Mouse (Mus musculus) forebrain, embryonic 11.5 days (tissue): ENCODE results near the gene Def6. TPM values are rescaled to one million over a fixed set of nuclear protein-coding genes. Genes with fewer than 3 reads are reported as not detected.
"Not testable (repeated sequence)": the region's sequence is repeated elsewhere in the genome, so short reads cannot be mapped to it uniquely, and the experiment has no call there.

Experiments
- ATAC-seq: fragments of 200-750 bp; cut with Nextera tagmentation; replicated peaks from 2 replicates; pipeline ENCODE4 v1.8.0; 2017; ENCODE audit warnings: moderate TSS enrichment; ENCODE audit not compliant: low FRiP score
- DNase-seq: peaks from one replicate; pipeline ENCODE4 v3.0.0-alpha.2; 2017; ENCODE audit warnings: low spot score
- H3K27ac ChIP-seq: fragments of 300-500 bp; sonication (generic); 2 replicates; pipeline ENCODE4 v1.5.1; 2014; ENCODE audit warnings: low read depth, low read length
- H3K27me3 ChIP-seq: fragments of 300-500 bp; sonication (generic); 2 replicates; pipeline ENCODE4 v1.6.1; 2014; ENCODE audit warnings: mild to moderate bottlenecking, low read length, mixed read lengths; ENCODE audit not compliant: control insufficient read depth, insufficient read depth
- H3K36me3 ChIP-seq: fragments of 300-500 bp; sonication (generic); 2 replicates; pipeline ENCODE4 v1.6.1; 2014; ENCODE audit warnings: mild to moderate bottlenecking, low read length, moderate library complexity, mixed read lengths; ENCODE audit not compliant: control insufficient read depth, insufficient read depth
- H3K4me1 ChIP-seq: fragments of 300-500 bp; sonication (generic); replicated peaks from 2 replicates; pipeline ENCODE4 v1.6.1; 2014; ENCODE audit warnings: low read length, mixed read lengths; ENCODE audit not compliant: control insufficient read depth, insufficient read depth
- H3K4me2 ChIP-seq: fragments of 300-500 bp; sonication (generic); 2 replicates; pipeline ENCODE4 v1.6.1; 2014; ENCODE audit warnings: low read depth, mild to moderate bottlenecking, low read length, moderate library complexity, mixed read lengths; ENCODE audit not compliant: severe bottlenecking
- H3K4me3 ChIP-seq: fragments of 300-500 bp; sonication (generic); 2 replicates; pipeline ENCODE4 v1.5.1; 2014; ENCODE audit warnings: low read depth, low read length
- H3K9ac ChIP-seq: fragments of 300-500 bp; sonication (generic); 2 replicates; pipeline ENCODE4 v1.6.1; 2014; ENCODE audit warnings: low read length
- H3K9me3 ChIP-seq: fragments of 300-500 bp; sonication (generic); 2 replicates; pipeline ENCODE4 v1.6.1; 2016; ENCODE audit warnings: low read length, mixed read lengths; ENCODE audit not compliant: control insufficient read depth
- WGBS: fragments of 180-500 bp; shearing (Covaris S2); extraction: QIAGEN DNeasy Blood & Tissue Kit; methylation state at CpG from one replicate; pipeline ENCODE4 v1.1.7; 2014; 5-methylcytosine and 5-hydroxymethylcytosine counted together
- polyA plus RNA-seq: library from polyadenylated mRNA; unstranded; fragments of >200 nt; fragmentation: Nextera tagmentation; extraction: Ambion mirVana; gene quantifications from 2 replicates; pipeline ENCODE4 v1.2.1, GENCODE M21; 2014

Gene Def6
- polyA plus RNA-seq, 1 experiment from 2014 or later, result 2.2 TPM

GRCm38 (mm10) chr17:28213236-28213635 is 5.7 kb downstream of the Def6 start:
- no peaks in the 10 kb centered on the region for H3K9me3 ChIP-seq
- DNase-seq (no peak), ATAC-seq (no peak)
- no peaks in the 10 kb centered on the region for H3K27me3 ChIP-seq
- H3K9ac ChIP-seq, result no peak overlapping the region
- no peak overlapping the region for H3K4me3 ChIP-seq
- no peak overlapping the region for H3K4me2 ChIP-seq
- no peak overlapping the region for H3K27ac ChIP-seq
- 0 out of 2 replicates have a peak, but pooled peaks cover 2% of the 10 kb centered on the region for H3K4me1 ChIP-seq
- 34% methylated on average over 4 of the region's 4 CpGs for WGBS
- no peaks in the 10 kb centered on the region for H3K36me3 ChIP-seq

- H3K27me3 ChIP-seq, result no peaks in the 10 kb centered on the region
- no peaks in the 10 kb centered on the region for H3K36me3 ChIP-seq
- H3K9me3 ChIP-seq, result no peaks in the 10 kb centered on the region
- H3K4me2 ChIP-seq, result no peak overlapping the region
- no peak overlapping the region for H3K27ac ChIP-seq
- 0 out of 2 replicates have a peak, but pooled peaks cover 2% of the 10 kb centered on the region for H3K4me1 ChIP-seq
- WGBS, result 92% methylated on average over 9 of the region's 9 CpGs
- ATAC-seq, result no peak
- no peak overlapping the region for H3K4me3 ChIP-seq
- DNase-seq, result no peak
- no peak overlapping the region for H3K9ac ChIP-seq
These were observed 9.2 kb downstream of the Def6 start for GRCm38 (mm10) chr17:28216791-28217190.

- ATAC-seq (no peak), DNase-seq (no peak)
- H3K9me3 ChIP-seq, result no peaks in the 10 kb centered on the region
- no peak overlapping the region for H3K4me3 ChIP-seq
- WGBS, result 28% methylated on average over 23 of the region's 23 CpGs
- H3K4me1 ChIP-seq, result peaks cover 5% of the 10 kb centered on the region; the same call in 1 of the 2 replicates
- H3K36me3 ChIP-seq, result no peaks in the 10 kb centered on the region
- H3K4me2 ChIP-seq, result peak overlapping the region; percentile 3; the same call in 1 of the 2 replicates
- H3K27ac ChIP-seq, result no peak overlapping the region
- peak overlapping the region; percentile 14; the same call in 1 of the 2 replicates for H3K9ac ChIP-seq
- H3K27me3 ChIP-seq, result no peaks in the 10 kb centered on the region
These were observed 10.4 kb downstream of the Def6 start for GRCm38 (mm10) chr17:28217721-28218649.

GRCm38 (mm10) chr17:28222463-28222862 is 14.9 kb downstream of the Def6 start:
- H3K4me1 ChIP-seq, result peaks cover 13% of the 10 kb centered on the region; the same call in 1 of the 2 replicates
- ATAC-seq, H3K9me3 ChIP-seq, H3K4me2 ChIP-seq, H3K9ac ChIP-seq, H3K36me3 ChIP-seq, H3K27me3 ChIP-seq, H3K27ac ChIP-seq, DNase-seq, H3K4me3 ChIP-seq: not testable (repeated sequence)
- 90% methylated on average over 10 of the region's 10 CpGs for WGBS

- Histone ChIP-seq H3K9me3 (no peaks in the 10 kb centered on the region; the same call in 1 of the 2 replicates), H3K4me1 (peaks cover 11% of the 10 kb centered on the region; the same call in 1 of the 2 replicates), H3K4me2 (peak overlapping the region; percentile 97), H3K9ac (peak overlapping the region; percentile 82), H3K36me3 (no peaks in the 10 kb centered on the region), H3K27me3 (no peaks in the 10 kb centered on the region; the same call in 1 of the 2 replicates), H3K4me3 (peak overlapping the region; percentile 53), H3K27ac (peak overlapping the region; percentile 75)
- ATAC-seq, result peak; percentile 88
- DNase-seq, result peak; percentile 96
- WGBS, result 2% methylated on average over 46 of the region's 46 CpGs
These were observed 16.2 kb downstream of the Def6 start for GRCm38 (mm10) chr17:28223561-28224391.

- Histone ChIP-seq H3K4me2 (no peak overlapping the region), H3K9ac (no peak overlapping the region), H3K27me3 (no peaks in the 10 kb centered on the region; the same call in 1 of the 2 replicates), H3K36me3 (no peaks in the 10 kb centered on the region), H3K4me1 (peaks cover 11% of the 10 kb centered on the region; the same call in 1 of the 2 replicates), H3K4me3 (no peak overlapping the region), H3K9me3 (no peaks in the 10 kb centered on the region; the same call in 1 of the 2 replicates), H3K27ac (no peak overlapping the region)
- 84% methylated on average over 10 of the region's 10 CpGs for WGBS
- DNase-seq (no peak), ATAC-seq (no peak)
These were observed 17.0 kb downstream of the Def6 start for GRCm38 (mm10) chr17:28224615-28225014.

GRCm38 (mm10) chr17:28226014-28226413 is 18.4 kb downstream of the Def6 start:
- no peaks in the 10 kb centered on the region; the same call in 1 of the 2 replicates for H3K9me3 ChIP-seq
- WGBS, result under 1% methylated on average over 21 of the region's 21 CpGs
- peak overlapping the region; percentile 29 for H3K4me3 ChIP-seq
- H3K36me3 ChIP-seq, result no peaks in the 10 kb centered on the region
- H3K4me2 ChIP-seq, result peak overlapping the region; percentile 73
- ATAC-seq (peak; percentile 64), DNase-seq (peak; percentile 94)
- H3K27me3 ChIP-seq, result no peaks in the 10 kb centered on the region; the same call in 1 of the 2 replicates
- no peak overlapping the region for H3K27ac ChIP-seq
- H3K4me1 ChIP-seq, result peaks cover 11% of the 10 kb centered on the region; the same call in 1 of the 2 replicates
- peak overlapping the region; percentile 59 for H3K9ac ChIP-seq

- ATAC-seq (no peak), DNase-seq (no peak)
- H3K9me3 ChIP-seq, result no peaks in the 10 kb centered on the region
- H3K27ac ChIP-seq, result no peak overlapping the region
- no peak overlapping the region for H3K4me3 ChIP-seq
- H3K4me1 ChIP-seq, result peaks cover 3% of the 10 kb centered on the region; the same call in 1 of the 2 replicates
- H3K9ac ChIP-seq, result no peak overlapping the region
- no peak overlapping the region for H3K4me2 ChIP-seq
- H3K27me3 ChIP-seq, result no peaks in the 10 kb centered on the region
- no peaks in the 10 kb centered on the region for H3K36me3 ChIP-seq
- WGBS, result 88% methylated on average over 6 of the region's 6 CpGs
These were observed 22.9 kb downstream of the Def6 start for GRCm38 (mm10) chr17:28230486-28230885.
